Mouse (Mus musculus) intestine, embryonic 14.5 days (tissue): Measurements from ENCODE around the gene Abcc2. TPM values are rescaled to one million over a fixed set of nuclear protein-coding genes. Genes with fewer than 3 reads are reported as not detected.

Experiments used
- ATAC-seq: fragments of 200-750 bp; cut with Nextera tagmentation; replicated peaks from 2 replicates; pipeline ENCODE4 v1.8.0; 2017; ENCODE audit warnings: low read depth, moderate number of reproducible peaks, moderate TSS enrichment, moderate library complexity; ENCODE audit not compliant: low FRiP score, low TSS enrichment
- DNase-seq: peaks from one replicate; pipeline ENCODE4 v3.0.0-alpha.2; 2018; ENCODE audit warnings: low spot score
- H3K27ac ChIP-seq: fragments of 300-500 bp; sonication (generic); 2 replicates; pipeline ENCODE4 v1.5.1; 2014; ENCODE audit warnings: low read depth, mild to moderate bottlenecking, control low read depth
- H3K27me3 ChIP-seq: fragments of 300-500 bp; sonication (generic); replicated peaks from 2 replicates; pipeline ENCODE4 v1.6.1; 2014; ENCODE audit warnings: low read length, control low read depth; ENCODE audit not compliant: control insufficient read depth, insufficient read depth
- H3K36me3 ChIP-seq: fragments of 300-500 bp; sonication (generic); 2 replicates; pipeline ENCODE4 v1.6.1; 2014; ENCODE audit warnings: low read length, control low read depth; ENCODE audit not compliant: control insufficient read depth, insufficient read depth
- H3K4me1 ChIP-seq: fragments of 300-500 bp; sonication (generic); replicated peaks from 2 replicates; pipeline ENCODE4 v1.6.1; 2014; ENCODE audit warnings: low read length, control low read depth, mixed read lengths; ENCODE audit not compliant: control insufficient read depth, insufficient read depth
- H3K4me2 ChIP-seq: fragments of 300-500 bp; sonication (generic); 2 replicates; pipeline ENCODE4 v1.6.1; 2014; ENCODE audit warnings: low read length
- H3K4me3 ChIP-seq: fragments of 300-500 bp; sonication (generic); 2 replicates; pipeline ENCODE4 v1.5.1; 2014; ENCODE audit warnings: low read depth, low read length, control low read depth, mixed read lengths
- H3K9ac ChIP-seq: fragments of 300-500 bp; sonication (generic); 2 replicates; pipeline ENCODE4 v1.6.1; 2014; ENCODE audit warnings: mild to moderate bottlenecking, low read length
- H3K9me3 ChIP-seq: fragments of 300-500 bp; sonication (generic); 2 replicates; pipeline ENCODE4 v1.6.1; 2016; ENCODE audit warnings: low read length, control low read depth; ENCODE audit not compliant: control insufficient read depth
- WGBS: fragments of 180-500 bp; shearing (Covaris S2); extraction: QIAGEN DNeasy Blood & Tissue Kit; methylation state at CpG from one replicate; pipeline ENCODE4 v1.1.7; 2014; 5-methylcytosine and 5-hydroxymethylcytosine counted together
- polyA plus RNA-seq: library from polyadenylated mRNA; unstranded; fragments of >200 nt; fragmentation: Nextera tagmentation; extraction: Ambion mirVana; gene quantifications from 2 replicates; pipeline ENCODE4 v1.2.1, GENCODE M21; 2014

Gene Abcc2
- polyA plus RNA-seq, 1 experiment from 2014 or later, result 5.3 TPM

DNA sequence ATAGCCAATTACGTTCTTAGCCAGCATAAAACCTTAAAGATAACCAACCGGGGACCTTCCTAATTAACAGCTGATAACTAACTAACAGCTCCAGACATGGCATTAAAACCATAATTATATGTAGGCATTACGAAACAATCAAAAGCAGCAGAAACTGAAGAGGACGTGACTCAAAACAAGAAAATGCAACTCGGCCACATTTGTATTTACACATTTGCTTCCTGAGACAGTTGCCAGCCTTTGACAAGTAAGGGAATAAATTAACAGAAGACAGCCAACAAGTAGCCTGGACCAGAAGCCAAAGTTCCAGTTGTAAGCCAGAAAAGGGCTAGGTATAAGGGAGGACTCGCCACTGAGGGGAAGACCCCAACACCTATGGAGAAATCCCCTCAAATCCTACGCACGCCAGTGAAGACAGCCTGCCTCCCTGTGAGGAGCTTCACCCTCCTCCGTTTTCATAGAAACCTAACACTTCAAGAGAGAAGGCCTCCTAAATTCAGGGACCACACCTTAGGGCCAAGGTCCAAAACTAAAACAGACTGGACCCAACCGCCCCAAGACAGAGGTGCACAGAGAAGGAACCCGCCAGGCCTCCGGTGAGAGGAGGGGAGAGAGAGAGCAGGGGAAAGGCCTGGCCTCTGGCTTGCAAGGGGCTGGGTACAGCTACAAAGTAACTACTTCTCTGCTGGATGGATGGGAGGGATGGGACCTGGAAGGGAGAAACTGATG, 104.5 kb downstream of the Abcc2 start:
- Histone ChIP-seq H3K4me1 (peaks cover 40% of the 10 kb centered on the region), H3K27me3 (no peaks in the 10 kb centered on the region), H3K27ac (no peak overlapping the region), H3K36me3 (no peaks in the 10 kb centered on the region), H3K4me3 (peak overlapping the region; percentile 43), H3K9me3 (peaks cover 5% of the 10 kb centered on the region), H3K4me2 (peak overlapping the region; percentile 44), H3K9ac (no peak overlapping the region)
- no peak for ATAC-seq
- 48% methylated on average over 12 of the region's 12 CpGs for WGBS
- no peak for DNase-seq

DNA sequence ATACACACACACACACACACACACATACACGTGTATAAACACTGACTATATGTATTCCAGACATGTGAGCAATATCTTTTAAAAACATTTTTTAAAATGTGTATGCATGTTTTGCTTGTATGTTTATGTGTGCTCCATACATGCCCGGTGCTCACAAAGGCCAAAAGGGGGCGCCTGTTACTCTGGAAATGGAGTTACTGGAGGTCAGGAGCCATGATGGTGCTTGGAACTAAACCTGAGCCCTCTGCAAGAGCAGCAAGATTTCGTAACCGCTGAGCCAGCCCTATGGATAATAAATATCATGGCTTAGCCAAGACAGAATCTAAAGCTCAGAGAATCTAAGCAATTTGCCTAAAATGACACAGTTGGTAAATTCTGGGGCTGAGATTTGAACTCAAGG, 105.2 kb downstream of the Abcc2 start:
- H3K4me3 ChIP-seq, result peak overlapping the region; percentile 43
- no peaks in the 10 kb centered on the region for H3K27me3 ChIP-seq
- no peaks in the 10 kb centered on the region for H3K36me3 ChIP-seq
- peak overlapping the region; percentile 22; the same call in 1 of the 2 replicates for H3K27ac ChIP-seq
- no peak for DNase-seq
- no peak overlapping the region for H3K9ac ChIP-seq
- 78% methylated on average over 5 of the region's 5 CpGs for WGBS
- no peak for ATAC-seq
- peak overlapping the region; percentile 44 for H3K4me2 ChIP-seq
- H3K4me1 ChIP-seq, result peaks cover 40% of the 10 kb centered on the region
- H3K9me3 ChIP-seq, result 0 out of 2 replicates have a peak, but pooled peaks cover 4% of the 10 kb centered on the region

DNA sequence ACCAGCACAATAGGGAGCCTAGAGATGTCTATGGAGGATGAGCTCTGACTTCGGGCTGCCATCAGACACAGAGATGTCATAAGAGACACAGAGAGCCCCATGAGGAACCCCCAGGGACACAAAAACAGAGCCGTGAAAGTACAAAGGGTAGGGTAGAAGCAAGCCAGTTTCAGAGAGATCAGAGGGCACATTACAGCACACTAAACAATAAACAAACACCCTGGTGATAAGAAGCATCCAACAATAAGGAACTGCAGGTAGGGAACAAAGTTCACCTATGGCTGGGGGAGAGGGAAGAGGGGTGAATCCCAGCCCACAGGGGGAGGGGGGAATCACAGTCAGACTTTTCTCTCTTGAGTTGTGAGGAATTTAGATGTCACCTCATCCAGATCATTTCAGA, 105.7 kb downstream of the Abcc2 start:
- Histone ChIP-seq H3K9ac (no peak overlapping the region), H3K4me3 (peak overlapping the region; percentile 43), H3K9me3 (0 out of 2 replicates have a peak, but pooled peaks cover 4% of the 10 kb centered on the region), H3K27ac (peak overlapping the region; percentile 22; the same call in 1 of the 2 replicates), H3K36me3 (no peaks in the 10 kb centered on the region), H3K4me1 (peaks cover 37% of the 10 kb centered on the region), H3K27me3 (no peaks in the 10 kb centered on the region), H3K4me2 (peak overlapping the region; percentile 44)
- ATAC-seq (no peak), DNase-seq (no peak)
- WGBS, result 57% methylated on average over 2 of the region's 2 CpGs

Other genes starting within 250 kb of the Abcc2 start
- 82.3 and 83.9 TPM in 2 replicates for gene Nkx2-3, start 169.9 kb upstream of the Abcc2 start, polyA plus RNA-seq
- gene Slc25a28, start 107.3 kb upstream of the Abcc2 start, polyA plus RNA-seq, result 18.6 and 21.4 TPM in 2 replicates
- 15.5 and 16.5 TPM in 2 replicates for gene Entpd7, start 92.5 kb upstream of the Abcc2 start, polyA plus RNA-seq
- 20.6 and 21.2 TPM in 2 replicates for gene Cutc, start 29.2 kb upstream of the Abcc2 start, polyA plus RNA-seq
- gene Cox15, start 29.2 kb upstream of the Abcc2 start, polyA plus RNA-seq, result 9.9 and 10.0 TPM in 2 replicates
- 37.5 and 37.7 TPM in 2 replicates for gene Dnmbp, start 158.0 kb downstream of the Abcc2 start, polyA plus RNA-seq
- gene Cpn1, start 204.4 kb downstream of the Abcc2 start, polyA plus RNA-seq, result 11.4 and 15.5 TPM in 2 replicates
- gene Cyp2c23, start 247.0 kb downstream of the Abcc2 start, polyA plus RNA-seq, result 0.12 TPM in 1 of 2 replicates, not detected in the other